Mouse (Mus musculus) embryo, embryonic 11.5 days (tissue): Measurements from ENCODE around the gene Ddx58.

Experiments
- DNase-seq: peaks from one replicate; pipeline ENCODE4 v3.0.0-alpha.2; 2012; ENCODE audit warnings: low read depth, low spot score

Gene Ddx58

DNA sequence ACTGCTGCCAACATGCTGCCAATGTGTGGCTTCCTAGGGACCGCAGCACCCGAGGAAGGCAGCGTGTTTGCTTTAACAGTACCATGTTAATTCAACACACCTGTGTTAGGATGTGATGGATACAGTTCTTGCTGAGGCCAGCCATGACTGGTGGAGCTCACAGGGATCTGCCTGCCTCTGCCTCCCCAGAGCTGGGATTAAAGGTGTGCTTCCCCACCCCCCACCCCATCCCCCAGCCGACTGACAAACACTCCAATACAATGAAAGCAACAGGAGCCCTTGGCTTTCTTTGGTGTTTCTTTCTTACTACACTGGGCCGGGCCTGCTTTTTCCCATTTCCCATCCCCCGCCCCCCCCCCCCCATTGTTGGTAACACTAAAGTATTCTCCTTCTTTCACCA, 5.4 kb downstream of the Ddx58 start:
- no peak for DNase-seq

DNA sequence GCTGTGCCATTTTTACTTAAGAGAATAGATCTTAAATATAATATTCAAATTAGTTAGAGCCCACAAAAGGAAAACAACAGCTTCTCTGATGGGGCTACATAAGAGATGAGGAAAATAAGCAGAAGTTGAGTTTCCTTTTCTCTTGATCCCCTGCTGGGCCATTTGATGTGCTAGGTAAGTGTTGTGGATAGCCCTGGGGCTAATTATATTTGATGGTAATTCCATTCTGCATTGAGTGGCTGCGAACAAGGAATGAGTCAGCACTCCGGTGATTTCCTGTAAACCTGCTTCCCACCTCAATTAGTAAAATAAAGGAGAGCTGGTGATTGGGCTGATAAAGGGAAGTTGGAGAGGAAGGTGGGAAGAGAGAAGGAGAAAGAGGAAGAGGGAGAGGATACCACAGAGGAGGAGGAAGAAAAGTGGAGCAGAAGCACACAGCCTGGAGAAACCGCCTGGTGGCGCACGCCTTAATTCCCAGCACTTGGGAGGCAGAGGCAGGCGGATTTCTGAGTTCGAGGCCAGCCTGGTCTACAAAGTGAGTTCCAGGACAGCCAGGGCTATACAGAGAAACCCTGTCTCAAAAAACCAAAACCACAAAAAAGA, 6.5 kb downstream of the Ddx58 start:
- no peak for DNase-seq

DNA sequence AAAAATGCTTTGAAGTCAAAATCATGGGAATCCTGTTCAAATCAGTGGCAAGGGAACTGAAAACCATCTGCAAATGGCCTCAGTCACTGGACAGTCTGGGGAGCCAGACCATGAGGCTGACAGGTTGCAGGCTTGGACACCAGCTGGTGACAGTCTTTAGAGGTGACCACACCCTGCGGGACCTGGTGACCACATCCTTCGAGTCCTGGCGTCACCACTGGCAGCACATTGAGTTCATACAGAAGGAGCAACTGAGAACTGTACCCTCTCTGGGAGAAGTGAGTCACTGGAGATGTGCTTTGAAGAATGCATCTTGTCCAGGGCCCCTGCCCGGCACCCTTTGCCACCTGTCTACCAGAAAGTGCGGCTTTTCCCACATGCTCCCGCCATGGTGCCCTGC, 9.9 kb downstream of the Ddx58 start:
- no peak for DNase-seq

DNA sequence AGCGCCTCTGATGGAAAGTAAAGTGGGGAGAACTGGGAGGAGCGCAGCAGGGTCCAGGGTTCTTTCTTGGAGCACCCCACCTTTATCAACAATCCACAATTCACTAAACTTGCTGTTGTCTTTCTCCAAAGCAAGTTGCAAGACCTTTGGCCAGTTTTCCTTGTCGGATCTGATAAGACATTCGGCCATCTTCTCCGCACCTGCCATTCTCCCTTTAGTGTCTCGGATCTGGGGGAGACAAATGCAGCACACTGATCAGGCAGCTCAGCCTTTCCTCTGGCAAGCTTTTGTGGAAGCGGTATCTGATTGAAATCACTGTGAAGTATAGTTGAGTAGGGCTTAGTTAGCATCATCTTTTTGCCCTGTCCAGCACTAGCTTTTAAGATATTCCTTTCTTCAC, 11.7 kb downstream of the Ddx58 start:
- no peak for DNase-seq

DNA sequence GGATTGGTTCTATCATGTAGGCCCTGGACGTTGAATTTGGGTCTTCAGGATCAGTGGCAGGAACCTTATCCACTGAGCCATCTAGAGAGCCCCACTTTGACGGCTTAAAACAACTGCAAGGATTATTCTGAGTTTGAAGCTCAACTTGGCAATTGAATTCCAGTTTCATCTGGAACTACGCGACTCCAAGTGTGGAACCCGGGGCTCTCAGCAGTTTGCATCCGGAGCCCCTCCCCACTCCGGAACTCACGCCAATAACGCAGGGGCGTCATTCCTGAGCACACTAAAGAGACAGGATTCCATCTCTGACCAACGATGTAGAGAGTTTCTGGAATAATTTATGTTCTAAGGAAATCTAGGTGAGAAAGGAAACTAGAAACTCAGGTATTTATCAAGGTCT, 12.5 kb downstream of the Ddx58 start:
- DNase-seq, result no peak

DNA sequence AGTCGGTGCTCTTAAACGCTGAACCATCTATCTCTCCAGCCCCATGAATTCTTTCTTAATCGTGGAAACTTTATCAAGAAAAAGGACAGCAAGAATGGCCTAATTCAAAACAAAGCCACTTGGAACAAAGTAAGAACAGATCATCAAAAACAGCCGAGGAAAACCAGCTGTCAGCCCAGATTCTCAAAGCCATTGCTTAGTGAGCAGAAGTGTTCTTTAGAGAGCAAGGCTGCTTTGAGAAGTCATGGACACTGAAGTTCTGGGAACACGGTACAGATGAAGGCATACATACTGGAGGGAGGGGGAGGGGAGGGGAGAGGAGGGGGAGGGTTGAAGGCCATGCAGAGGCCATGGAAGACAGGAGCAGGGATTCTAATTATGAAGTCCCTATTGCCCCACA, 13.5 kb downstream of the Ddx58 start:
- no peak for DNase-seq

DNA sequence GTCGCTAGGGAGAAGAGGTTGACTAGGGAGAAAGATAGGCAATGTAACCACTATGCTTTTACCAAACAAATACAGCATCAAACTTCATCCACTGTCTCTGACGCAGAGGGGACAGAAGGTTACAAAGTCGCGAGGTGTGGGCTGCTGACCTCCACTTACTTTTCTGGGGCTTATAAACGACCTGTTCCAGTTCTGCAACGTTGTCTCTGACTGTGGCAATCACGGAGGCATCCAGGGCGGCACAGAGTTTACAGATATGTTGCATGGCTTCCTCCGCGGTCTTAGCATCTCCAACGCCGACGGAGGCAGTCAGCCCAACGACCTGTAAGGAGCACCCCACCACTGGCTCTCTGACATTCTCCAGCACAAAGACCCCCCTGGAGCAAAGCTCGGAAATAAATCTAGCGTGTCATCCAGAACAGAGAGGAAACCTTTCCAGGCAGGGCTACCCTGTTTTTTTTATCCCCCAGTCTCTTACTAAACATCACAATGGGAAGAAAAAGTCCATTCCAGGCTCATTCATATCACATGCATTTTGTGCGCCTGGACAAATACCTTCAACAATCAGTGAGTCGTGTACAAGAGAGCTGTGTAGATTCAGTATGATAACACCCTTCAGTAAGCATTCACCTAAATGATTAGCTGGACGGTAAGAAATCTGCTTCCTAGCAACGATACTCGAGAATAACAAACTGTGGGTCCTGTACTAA, 17.6 kb downstream of the Ddx58 start:
- no peak for DNase-seq

DNA sequence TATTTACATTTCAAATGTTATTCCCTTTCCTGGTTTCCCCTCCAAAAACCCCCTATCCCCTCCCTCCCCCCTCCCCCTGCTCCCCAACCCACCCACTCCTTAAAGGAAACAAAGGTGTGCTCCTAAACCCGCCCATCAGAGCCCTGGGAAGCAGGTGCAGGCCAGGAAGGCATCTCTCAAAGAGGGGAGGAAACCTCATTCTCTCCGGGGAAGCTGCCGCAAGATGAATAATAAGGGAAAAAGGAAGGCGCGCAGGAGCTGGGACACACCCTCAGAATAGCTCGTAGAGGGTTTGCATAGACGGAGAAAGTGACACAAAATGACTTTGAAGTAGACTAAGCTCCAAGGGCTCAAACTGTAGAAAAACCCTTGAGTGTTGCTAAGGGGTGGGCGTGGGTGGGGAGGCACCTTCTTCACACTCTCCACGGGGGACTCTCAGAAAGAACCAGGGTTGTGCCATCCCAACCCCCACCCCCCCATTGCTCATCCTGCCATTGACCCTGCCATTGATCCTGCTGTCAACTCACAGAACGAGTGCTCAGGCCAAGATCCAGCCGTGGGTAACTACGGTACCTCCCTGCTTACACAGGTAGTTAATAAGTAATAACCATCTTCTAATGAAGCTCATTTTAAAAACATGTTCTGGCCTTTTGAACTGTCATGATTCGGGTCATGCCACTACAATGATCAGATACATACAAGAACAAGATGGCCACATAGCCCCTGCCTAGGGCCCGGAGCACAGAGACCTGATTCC, 18.4 kb downstream of the Ddx58 start:
- no peak for DNase-seq

DNA sequence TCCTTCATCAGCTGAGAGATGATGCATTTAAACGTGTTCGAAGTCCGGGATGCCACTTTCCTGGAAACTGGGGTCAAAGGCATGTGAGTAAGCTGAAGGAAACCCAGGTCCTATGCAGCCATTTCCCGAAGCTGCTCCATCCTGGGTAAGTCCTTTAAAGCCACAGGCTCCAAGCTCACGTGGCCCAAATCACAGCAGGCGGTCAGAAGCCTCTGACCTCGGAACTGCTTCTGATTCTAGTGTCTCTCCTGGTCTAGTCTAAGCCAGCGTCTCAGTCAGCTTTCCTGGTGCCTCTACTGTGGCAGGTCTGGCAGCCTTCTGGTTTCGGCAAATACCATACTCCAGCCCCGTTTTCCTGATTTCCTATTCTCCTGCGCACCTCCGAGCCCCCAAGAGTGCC, 19.2 kb downstream of the Ddx58 start:
- DNase-seq, result no peak

DNA sequence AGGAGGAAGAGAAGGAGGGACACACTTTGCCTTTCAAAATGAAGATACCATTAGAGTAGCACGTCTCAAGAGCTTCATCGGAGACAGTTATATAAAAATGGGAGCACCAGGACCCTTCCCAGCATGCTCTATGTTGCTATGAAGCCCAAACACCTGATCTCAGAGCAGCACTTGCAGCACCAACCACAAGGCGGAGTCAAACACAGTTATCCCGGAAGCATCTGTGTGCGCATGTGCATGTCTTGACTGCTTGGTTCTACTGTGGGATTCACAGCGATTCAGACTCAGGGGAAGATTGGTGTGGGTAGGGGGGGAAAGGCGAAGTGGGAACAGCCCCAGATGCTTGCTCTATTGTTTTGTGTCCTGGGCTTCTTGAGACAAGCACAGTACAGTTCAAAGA, 21.2 kb downstream of the Ddx58 start:
- no peak for DNase-seq

DNA sequence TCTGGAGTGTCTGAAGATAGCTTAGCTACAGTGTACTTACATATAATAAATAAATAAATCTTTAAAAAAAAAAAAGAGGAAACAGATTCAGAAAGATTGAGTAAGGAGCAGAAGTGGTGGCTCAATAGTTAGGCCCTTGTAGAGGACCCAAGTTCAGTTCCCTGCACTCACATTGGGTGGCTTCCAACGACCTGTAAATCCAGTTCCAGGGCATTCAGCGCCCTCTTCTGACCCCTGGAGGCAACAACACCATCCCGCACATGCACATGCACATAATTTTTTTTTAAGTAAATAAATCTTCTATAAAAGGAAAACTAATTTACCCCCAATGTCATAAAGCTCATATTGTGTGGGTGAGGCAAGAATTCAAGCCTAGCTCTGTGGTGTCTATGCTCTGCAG, 21.7 kb downstream of the Ddx58 start:
- DNase-seq, result no peak

DNA sequence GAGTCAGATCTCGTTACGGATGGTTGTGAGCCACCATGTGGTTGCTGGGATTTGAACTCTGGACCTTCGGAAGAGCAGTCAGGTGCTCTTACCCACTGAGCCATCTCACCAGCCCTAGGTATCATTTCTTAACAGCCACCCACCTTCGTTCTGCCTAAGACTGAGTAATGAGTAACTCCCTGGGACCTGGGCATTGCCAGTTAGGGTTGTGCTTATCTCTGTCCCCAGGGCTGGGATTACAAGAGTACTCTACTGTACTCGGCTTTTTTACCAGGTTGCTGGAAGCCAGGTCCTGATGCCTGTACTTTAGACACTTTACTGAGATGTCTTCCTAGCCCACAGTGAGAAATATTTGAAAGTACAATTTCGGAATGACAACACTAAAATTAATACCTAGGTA, 27.5 kb downstream of the Ddx58 start:
- no peak for DNase-seq

DNA sequence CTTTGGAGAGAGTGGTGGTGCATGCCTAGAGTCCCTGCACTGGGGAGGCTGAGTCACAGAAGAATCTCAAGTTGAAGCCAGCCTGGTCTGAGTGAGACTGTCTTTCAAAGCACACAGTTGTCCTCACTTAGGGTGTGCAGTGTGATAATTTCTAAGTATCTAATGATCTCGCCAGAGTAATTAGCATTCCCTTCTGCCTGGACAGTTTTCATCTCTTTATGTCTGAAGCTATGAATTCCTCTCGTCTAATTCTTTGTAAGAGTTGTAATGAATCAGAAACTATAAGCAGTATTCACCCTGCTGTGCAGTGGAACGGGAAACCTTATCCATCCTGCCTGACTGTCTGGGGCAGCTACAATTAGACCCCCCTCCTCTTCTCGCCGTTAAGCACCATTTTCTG, 31.9 kb downstream of the Ddx58 start:
- DNase-seq, result no peak

DNA sequence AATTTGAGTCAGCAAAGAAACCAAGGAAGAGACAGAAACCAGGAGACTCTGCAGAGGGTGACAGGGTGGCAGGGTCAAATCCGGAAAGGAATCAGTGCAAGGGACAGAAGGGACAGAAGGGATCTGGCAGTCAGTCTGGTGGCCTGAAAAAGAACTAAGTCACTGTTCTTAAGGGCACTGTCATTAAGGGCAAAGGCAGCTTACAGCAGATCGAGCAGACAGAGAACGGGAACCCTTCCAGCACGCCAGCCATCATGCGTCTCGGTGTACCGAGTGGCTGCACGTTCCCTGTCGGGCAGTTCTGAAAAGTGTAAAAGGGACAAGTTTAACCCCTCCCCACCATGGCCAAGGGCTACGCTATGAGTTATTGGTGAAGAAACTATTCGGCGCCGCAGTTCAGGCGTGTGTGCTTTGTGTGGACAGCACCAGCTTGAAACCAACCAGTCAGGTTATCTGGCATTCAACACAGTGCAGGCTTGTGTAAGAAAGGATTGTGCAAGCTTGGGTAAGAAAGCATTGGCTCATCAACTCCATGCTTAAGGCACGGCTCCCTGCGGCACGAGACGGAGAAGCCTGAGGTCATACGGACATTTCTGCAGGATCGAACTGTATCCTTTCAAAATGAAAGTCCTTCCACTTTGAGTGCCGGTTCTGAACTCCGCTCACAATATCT, 34.3 kb downstream of the Ddx58 start:
- no peak for DNase-seq

DNA sequence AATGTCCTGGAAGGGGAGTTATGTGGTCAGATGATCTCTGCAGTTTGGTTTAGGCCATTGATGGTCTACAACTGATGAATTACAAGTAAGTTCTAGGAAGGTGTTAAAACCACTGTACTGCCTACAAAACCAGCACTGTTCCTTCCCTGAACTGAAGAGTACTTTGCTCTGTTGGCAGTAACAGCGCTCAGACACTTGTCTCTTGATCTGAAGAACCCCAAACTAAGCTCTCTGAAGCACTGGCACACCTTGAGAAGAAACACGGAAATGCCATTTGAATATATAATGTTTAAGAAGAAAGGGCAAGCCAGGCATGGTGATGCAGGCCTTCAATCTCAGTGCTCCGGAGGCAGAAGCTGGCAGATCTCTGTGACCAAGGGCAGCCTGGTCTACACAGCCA, 35.3 kb downstream of the Ddx58 start:
- no peak for DNase-seq

DNA sequence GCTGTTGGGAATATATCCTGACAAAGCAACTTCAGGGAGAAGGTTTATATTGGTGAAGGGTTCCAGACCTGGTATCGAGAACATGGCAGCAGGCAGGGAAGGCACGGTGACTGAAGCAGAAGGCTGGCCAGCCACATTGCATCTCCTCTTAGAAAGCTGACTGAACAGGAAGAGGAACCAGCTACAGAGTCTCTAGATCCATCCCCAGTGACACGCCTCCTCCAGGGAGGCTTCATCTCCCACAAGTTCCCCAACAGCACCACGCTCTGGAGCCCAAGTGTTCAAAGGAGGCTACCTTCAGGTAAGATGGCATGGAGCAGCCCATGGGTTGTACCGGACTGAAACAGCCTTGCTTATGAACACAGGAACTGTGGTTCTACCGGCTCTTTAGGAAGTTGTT, 37.4 kb downstream of the Ddx58 start:
- DNase-seq, result no peak

DNA sequence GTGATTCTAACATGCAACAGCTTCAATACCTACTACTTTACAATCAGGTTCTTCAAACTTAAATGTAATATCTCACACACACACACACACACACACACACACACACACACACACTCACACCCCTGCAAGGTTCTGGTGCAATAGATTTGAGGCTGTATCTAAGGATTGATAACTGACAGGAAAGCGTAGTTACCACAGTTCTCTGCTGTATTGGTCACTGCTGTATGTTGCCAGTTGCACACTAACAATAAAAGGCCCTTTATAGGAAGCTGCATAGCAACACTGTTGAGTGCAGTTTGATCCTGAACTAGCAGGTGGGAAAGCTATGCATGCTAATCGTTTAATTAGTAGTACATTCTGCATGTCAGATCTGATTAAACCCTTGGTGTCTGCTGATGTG, 44.3 kb downstream of the Ddx58 start:
- no peak for DNase-seq

DNA sequence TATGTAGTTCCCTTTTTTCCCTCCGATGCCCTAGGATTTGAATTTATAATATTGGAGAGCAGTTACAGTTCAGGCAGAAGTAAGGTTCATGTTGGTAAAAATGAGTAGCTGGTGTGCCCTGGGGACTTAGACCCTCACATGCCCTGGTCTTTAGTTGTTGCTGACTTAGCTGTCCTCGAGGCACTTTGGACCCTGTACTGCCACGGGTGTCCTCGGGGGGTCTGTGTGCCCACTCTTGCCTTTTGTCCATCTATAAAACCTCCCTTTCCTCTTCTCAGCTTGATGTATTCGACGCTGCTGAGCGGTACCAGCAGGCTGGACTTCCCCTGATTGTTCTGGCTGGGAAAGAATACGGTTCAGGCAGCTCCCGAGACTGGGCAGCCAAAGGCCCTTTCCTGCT, 46.2 kb downstream of the Ddx58 start:
- no peak for DNase-seq

DNA sequence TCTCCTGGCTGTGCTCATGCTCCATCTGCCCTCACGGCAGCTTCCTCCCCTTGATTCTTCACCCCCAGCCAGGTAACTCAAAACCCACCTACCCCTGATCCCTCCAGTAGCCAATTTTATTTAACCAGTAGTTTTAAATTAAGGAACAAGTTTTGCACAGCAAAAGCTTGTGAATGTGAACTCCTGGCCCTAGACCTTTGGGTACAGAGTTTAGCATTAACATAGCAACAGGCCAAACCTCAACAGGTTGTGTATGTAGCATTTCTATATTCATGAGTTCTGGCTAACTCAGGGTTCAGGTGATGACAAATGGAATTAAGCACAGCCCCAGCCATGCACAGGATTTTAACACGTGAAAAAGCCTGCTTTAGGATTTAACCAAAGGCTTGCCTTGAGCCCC, 47.4 kb downstream of the Ddx58 start:
- no peak for DNase-seq

DNA sequence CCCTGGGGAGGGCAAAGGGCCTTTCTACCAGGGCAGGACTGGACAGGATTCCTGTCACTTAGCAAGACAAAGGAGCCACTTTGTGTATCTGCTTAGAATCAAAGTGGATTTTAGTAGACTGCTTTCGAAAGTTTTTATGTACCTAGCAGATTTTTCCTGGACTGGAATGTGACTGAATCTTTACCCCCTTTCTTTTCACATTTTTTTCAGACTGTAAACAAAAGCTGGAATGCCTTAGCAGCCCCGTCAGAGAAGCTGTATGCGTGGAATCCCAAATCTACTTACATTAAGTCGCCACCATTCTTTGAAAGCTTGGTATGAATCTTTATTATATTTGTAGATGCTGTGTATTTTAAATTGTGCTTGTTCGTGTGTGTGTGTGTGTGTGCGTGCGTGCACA, 51.7 kb downstream of the Ddx58 start:
- no peak for DNase-seq

DNA sequence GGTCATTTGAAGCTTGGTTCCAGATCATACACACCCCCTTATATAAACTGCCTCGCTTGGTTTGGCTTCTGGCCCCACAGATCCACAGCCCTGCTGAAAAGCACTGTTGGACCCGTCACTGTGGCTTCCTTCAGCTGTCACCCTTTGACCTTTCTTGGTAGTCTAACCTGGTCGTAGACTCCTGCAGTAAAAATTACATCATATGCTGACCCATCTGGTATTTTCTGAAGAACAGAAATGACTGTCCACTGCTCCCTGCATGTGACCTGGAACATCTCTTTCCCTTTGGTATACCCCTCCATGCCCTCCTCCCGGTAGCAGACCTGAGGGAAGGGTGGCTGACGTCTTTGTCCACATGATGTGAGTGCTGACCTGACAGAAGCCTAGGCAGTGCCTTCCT, 55.2 kb downstream of the Ddx58 start:
- DNase-seq, result no peak

DNA sequence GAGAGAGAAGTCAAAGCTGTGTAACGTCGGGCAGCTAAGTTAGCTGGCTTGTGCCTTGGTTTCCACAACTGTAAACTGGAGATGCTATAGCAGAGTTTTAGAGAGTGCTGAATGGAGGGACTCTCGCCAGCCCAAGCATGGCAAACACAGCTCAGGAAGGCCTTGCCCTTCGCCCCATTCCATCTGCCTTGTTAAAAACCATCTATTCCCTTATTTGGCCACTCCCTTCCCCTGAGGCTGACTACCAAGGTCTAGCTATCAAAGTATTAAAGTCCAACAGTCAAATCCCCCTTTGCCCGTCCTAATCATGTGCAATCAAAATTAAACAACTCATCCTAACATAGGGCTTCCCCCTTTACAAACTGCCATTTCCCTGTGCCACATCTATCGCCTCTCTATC, 55.8 kb downstream of the Ddx58 start:
- no peak for DNase-seq
